Mouse (Mus musculus): ENCODE results near the gene Ovgp1.

DNA sequence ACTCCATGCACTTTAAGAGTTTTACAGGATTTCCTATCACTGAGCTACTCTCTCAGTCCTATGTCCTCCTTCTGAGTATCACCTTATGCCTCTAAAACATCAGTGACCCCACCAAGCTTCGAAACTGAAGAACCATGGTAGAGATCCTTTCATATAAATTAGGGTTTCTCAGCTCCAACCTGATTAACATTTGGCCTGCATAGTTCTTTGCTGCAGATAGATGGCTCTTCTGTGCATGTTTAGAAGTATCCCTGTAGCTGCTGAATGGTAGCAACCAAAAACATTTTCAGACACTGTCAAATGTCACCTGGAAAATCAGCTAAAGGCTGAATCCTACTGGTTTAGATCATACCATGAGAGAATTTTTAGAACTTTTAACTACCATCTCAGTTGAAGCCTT lies 16.3 kb upstream of the Ovgp1 start:
- no peak for TF ChIP-seq CTCF (IDR thresholded peaks at IDR 0.05; ENCODE audit: extremely low read depth, insufficient read length, insufficient replicate concordance, low read depth, low read length)
- no peak for TF ChIP-seq POLR2A (IDR thresholded peaks at IDR 0.05; ENCODE audit: low read depth, low read length)
